Mouse (Mus musculus) liver, adult 2 months (tissue): ENCODE results near the gene Klhdc9. TPM values are rescaled to one million over a fixed set of nuclear protein-coding genes. Genes with fewer than 3 reads are reported as not detected.

Experiments used
- DNase-seq: peaks from one replicate; pipeline ENCODE4 v3.0.0-alpha.2; 2011; ENCODE audit warnings: low read depth, low spot score; ENCODE audit errors: extremely low read depth
- H3K27ac ChIP-seq: fragments of 200-500 bp; replicated peaks from 2 replicates; pipeline ENCODE4 v1.5.1; 2012; ENCODE audit warnings: low read depth, mild to moderate bottlenecking, control low read depth, inconsistent platforms, low read length; ENCODE audit not compliant: insufficient read depth
- H3K27me3 ChIP-seq: fragments of 200-500 bp; 2 replicates; pipeline ENCODE4 v1.6.1; 2012; ENCODE audit warnings: mild to moderate bottlenecking, moderate library complexity, low read length, inconsistent platforms; ENCODE audit not compliant: control insufficient read depth, insufficient read depth
- H3K36me3 ChIP-seq: fragments of 200-500 bp; 2 replicates; pipeline ENCODE4 v1.6.1; 2012; ENCODE audit warnings: low read length, inconsistent platforms; ENCODE audit not compliant: control insufficient read depth, insufficient read depth
- H3K4me1 ChIP-seq: fragments of 200-500 bp; 2 replicates; pipeline ENCODE4 v1.6.1; 2011; ENCODE audit warnings: low read length; ENCODE audit not compliant: control insufficient read depth, insufficient read depth
- H3K4me3 ChIP-seq: fragments of 200-500 bp; 2 replicates; pipeline ENCODE4 v1.5.1; 2011; ENCODE audit warnings: low read depth, mild to moderate bottlenecking, control low read depth, low read length, moderate library complexity; ENCODE audit not compliant: insufficient read depth
- H3K79me2 ChIP-seq: fragments of 200-500 bp; 2 replicates; pipeline ENCODE4 v1.6.1; 2012; ENCODE audit warnings: inconsistent platforms, mild to moderate bottlenecking, low read length, moderate library complexity; ENCODE audit not compliant: control insufficient read depth, insufficient read depth
- H3K9ac ChIP-seq: fragments of 200-500 bp; 2 replicates; pipeline ENCODE4 v1.6.1; 2012; ENCODE audit warnings: low read depth, mild to moderate bottlenecking, control low read depth, inconsistent platforms, low read length
- CTCF ChIP-seq: fragments of 200-500 bp; IDR thresholded peaks from 2 replicates; pipeline ENCODE4 v1.5.1; 2011; ENCODE audit warnings: low read depth, low read length, control low read depth
- POLR2A ChIP-seq: fragments of 200-500 bp; IDR thresholded peaks from 2 replicates; pipeline ENCODE4 v1.6.1; 2011; ENCODE audit warnings: low read length, control low read depth; ENCODE audit not compliant: insufficient read depth; ENCODE audit errors: extremely low read depth
- WGBS: fragments of 180-500 bp; shearing (Covaris S2); methylation state at CpG from one replicate; pipeline ENCODE4 v1.1.7; 2018; 5-methylcytosine and 5-hydroxymethylcytosine counted together
- polyA plus RNA-seq: library from polyadenylated mRNA; depleted of rRNA; stranded (reverse); fragments of >200 nt; gene quantifications from 2 replicates; pipeline ENCODE4 v1.2.3, GENCODE M21; 2012
- total RNA-seq: library from RNA; depleted of rRNA; stranded (reverse); fragments of >200 nt; gene quantifications from 2 replicates; pipeline ENCODE4 v1.2.3, GENCODE M21; 2014

The Klhdc9 gene
- total and polyA plus RNA-seq, 2 experiments, result 0.05 TPM; not detected in 1

DNA sequence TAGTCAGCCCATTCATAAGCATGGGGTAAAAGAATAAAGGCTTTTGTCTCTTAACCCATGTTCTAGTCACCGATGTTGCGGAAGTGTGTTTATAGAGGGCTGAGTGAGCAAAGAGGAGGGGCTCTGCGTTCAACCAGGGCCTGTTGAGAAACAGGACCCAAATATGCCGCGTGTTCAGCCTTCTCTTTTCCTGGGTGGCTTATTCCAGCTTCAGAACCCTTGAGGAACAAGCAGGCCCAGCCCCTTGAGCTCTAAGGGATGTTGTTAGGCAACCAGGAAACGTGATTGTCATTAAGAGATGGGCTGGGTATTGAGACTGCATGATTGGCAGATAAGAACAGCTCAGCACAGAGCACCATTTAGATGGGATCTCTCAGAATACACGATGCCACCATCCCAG is 5.3 kb upstream of the Klhdc9 start:
- no peak overlapping the region for H3K27ac ChIP-seq
- WGBS, result 65% methylated on average over 7 of the region's 7 CpGs
- H3K27me3 ChIP-seq, result no peaks in the 10 kb centered on the region
- no peak overlapping the region for H3K4me3 ChIP-seq
- no peaks in the 10 kb centered on the region for H3K79me2 ChIP-seq
- TF ChIP-seq POLR2A (no peak), CTCF (no peak)
- H3K4me1 ChIP-seq, result no peaks in the 10 kb centered on the region
- H3K9ac ChIP-seq, result no peak overlapping the region
- DNase-seq, result no peak
- no peaks in the 10 kb centered on the region for H3K36me3 ChIP-seq

DNA sequence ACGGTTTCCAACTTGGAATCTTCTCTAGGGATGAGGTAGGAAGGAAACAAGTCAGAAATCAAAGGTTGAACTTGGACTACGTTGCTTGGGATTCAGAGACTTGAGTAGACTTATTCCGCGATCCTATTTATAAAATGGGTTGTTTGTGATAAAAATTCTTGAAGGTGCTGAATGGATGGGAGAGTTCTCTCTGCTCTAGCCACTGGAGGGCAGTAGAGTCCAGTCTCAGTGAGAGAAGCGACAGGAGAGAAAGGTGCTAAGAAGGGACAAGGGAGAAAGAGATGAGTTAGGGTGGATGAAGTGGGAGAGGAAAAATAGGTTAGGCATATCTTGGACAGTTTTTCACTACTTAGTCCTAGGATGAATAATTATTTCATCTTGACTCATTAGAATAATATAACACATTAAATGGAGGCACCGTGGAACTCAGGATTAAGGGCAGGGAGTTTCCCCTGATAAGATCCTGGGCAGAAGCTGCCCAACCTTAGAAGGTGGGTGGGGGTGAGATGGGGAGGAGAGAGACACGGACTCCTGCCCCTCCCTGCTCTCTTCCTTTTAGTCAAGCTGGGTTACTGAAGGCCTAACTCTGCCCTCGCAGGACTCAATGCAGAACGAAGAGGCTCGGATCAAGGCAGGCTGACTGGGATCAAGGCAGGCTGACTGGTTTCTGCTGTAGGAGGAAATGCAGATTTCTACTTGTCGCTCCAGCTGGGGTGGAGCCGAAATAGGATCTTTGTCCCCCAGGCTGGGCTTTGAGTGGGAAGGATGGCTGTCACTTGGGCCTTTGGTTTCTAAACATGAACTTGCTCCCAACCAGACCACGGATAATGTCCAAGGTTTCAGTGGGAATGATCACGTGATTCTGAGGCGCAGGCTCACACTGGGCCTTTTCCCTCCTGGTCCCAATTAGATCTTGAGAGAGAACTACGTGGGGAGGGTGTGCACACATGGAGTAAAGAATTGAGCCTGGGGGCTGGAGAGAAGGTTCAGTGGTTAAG is 807 bp upstream of the Klhdc9 start:
- no peak overlapping the region for H3K4me3 ChIP-seq
- 55% methylated on average over 16 of the region's 16 CpGs for WGBS
- H3K27ac ChIP-seq, result no peak overlapping the region
- H3K4me1 ChIP-seq, result no peaks in the 10 kb centered on the region
- H3K36me3 ChIP-seq, result peaks cover 17% of the 10 kb centered on the region; the same call in 1 of the 2 replicates
- no peak for TF ChIP-seq POLR2A
- peak; percentile 67 for TF ChIP-seq CTCF
- H3K27me3 ChIP-seq, result no peaks in the 10 kb centered on the region
- H3K9ac ChIP-seq, result no peak overlapping the region
- no peaks in the 10 kb centered on the region for H3K79me2 ChIP-seq
- peak; percentile 58 for DNase-seq

DNA sequence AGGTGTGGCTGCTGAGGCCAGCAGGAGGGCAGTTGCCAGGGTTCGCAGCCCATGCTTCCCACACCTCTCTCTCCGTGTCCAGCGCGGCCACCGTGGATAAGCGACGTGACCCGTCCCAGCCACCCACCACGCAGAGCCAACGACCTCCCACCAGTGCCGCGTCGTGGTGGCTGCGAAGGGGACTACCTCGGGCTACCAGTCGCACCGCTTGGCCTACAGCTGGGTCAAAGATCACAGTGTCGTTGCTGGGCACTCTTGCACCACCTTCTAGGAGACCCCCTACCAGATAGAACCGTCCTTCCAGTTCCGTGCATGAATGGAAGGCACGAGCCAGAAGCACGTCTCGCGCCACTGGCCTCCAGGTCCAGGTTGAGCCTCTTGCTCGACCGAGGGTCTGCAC is 345 bp downstream of the Klhdc9 start:
- H3K27ac ChIP-seq, result no peak overlapping the region
- no peak for DNase-seq
- peak overlapping the region; percentile 16; the same call in 1 of the 2 replicates for H3K4me3 ChIP-seq
- no peak overlapping the region for H3K9ac ChIP-seq
- WGBS, result 63% methylated on average over 26 of the region's 26 CpGs
- H3K36me3 ChIP-seq, result peaks cover 17% of the 10 kb centered on the region; the same call in 1 of the 2 replicates
- H3K27me3 ChIP-seq, result no peaks in the 10 kb centered on the region
- no peaks in the 10 kb centered on the region for H3K79me2 ChIP-seq
- no peaks in the 10 kb centered on the region for H3K4me1 ChIP-seq
- TF ChIP-seq CTCF (no peak), POLR2A (no peak)

DNA sequence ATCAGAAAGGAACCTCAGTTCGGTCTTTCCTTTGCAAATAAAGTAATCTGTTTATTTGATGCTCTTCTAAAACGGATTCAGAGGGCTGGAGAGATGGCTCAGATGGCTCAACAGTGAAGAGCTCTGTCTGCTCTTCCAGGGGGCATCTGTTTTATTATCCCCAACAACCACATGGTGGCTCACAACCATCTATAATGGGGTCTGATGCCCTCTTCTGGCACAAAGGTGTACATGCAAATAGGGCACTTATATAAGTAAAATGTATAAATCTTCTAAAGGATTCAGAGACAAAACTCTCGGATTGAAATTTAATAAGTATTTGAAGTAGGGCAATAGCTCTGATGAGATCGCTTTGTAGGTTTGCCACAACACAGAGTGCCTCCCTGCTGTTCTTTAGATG is 2.2 kb downstream of the Klhdc9 start:
- WGBS, result 77% methylated on average over 4 of the region's 4 CpGs
- TF ChIP-seq CTCF (no peak), POLR2A (no peak)

DNA sequence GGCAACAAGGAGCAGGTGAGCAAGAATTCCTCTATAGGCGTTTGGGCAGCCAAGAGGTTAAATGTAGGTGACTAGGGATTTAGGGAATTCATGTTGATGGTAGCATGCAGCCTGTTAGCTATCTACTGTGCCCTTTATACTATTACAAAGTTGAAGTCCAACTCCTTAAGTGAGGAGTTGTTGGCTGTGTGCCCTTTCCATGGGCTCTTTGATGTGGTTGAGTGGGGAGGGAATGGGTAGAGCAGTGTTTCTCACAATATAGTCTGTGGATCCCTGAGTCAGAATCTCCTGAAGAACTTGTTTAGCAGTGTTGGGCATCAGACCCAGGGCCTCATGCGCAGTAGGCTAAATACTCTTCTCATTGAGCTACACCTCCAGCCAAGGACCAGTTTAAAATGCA is 3.8 kb downstream of the Klhdc9 start:
- Histone ChIP-seq H3K79me2 (peaks cover 8% of the 10 kb centered on the region; the same call in 1 of the 2 replicates), H3K27me3 (no peaks in the 10 kb centered on the region), H3K4me1 (peaks cover under 1% of the 10 kb centered on the region; the same call in 1 of the 2 replicates), H3K9ac (no peak overlapping the region), H3K4me3 (no peak overlapping the region), H3K36me3 (peaks cover 17% of the 10 kb centered on the region; the same call in 1 of the 2 replicates), H3K27ac (no peak overlapping the region)
- DNase-seq, result no peak
- 98% methylated on average over 2 of the region's 2 CpGs for WGBS
- TF ChIP-seq CTCF, result no peak
- no peak for TF ChIP-seq POLR2A

More for the DNA sequence above, 2.2 kb downstream of the Klhdc9 start:
- H3K27ac ChIP-seq, result no peak overlapping the region
- no peaks in the 10 kb centered on the region for H3K4me1 ChIP-seq
- no peak overlapping the region for H3K9ac ChIP-seq
- no peaks in the 10 kb centered on the region for H3K27me3 ChIP-seq
- DNase-seq, result no peak
- H3K36me3 ChIP-seq, result peaks cover 17% of the 10 kb centered on the region; the same call in 1 of the 2 replicates
- H3K79me2 ChIP-seq, result 0 out of 2 replicates have a peak, but pooled peaks cover 2% of the 10 kb centered on the region
- H3K4me3 ChIP-seq, result no peak overlapping the region
